Mouse (Mus musculus) liver, postnatal 0 days (tissue): ENCODE measurements around the gene Clasp2. TPM values are rescaled to one million over a fixed set of nuclear protein-coding genes. Genes with fewer than 3 reads are reported as not detected.

Experiments
- ATAC-seq: fragments of 200-750 bp; cut with Nextera tagmentation; 2 replicates; pipeline ENCODE4 v1.8.0; 2017; ENCODE audit warnings: mild to moderate bottlenecking, moderate library complexity
- DNase-seq: peaks from one replicate; pipeline ENCODE4 v3.0.0-alpha.2; 2016
- H3K27ac ChIP-seq: fragments of 300-500 bp; sonication (generic); 2 replicates; pipeline ENCODE4 v1.5.1; 2014; ENCODE audit warnings: antibody characterized with exemption, moderate library complexity, mild to moderate bottlenecking, low read depth
- H3K27me3 ChIP-seq: fragments of 300-500 bp; sonication (generic); 2 replicates; pipeline ENCODE4 v1.6.1; 2014; ENCODE audit warnings: low read length, control low read depth, mixed read lengths; ENCODE audit not compliant: insufficient read depth
- H3K36me3 ChIP-seq: fragments of 300-500 bp; sonication (generic); replicated peaks from 2 replicates; pipeline ENCODE4 v1.6.1; 2014; ENCODE audit warnings: mild to moderate bottlenecking, control low read depth, low read length, moderate library complexity, mixed read lengths; ENCODE audit not compliant: insufficient read depth
- H3K4me1 ChIP-seq: fragments of 300-500 bp; sonication (generic); 2 replicates; pipeline ENCODE4 v1.6.1; 2014; ENCODE audit warnings: antibody characterized with exemption, mild to moderate bottlenecking, control low read depth; ENCODE audit not compliant: insufficient read depth
- H3K4me2 ChIP-seq: fragments of 300-500 bp; sonication (generic); 2 replicates; pipeline ENCODE4 v1.6.1; 2014; ENCODE audit warnings: low read depth, mild to moderate bottlenecking, low read length, moderate library complexity, mixed read lengths
- H3K4me3 ChIP-seq: fragments of 300-500 bp; sonication (generic); 2 replicates; pipeline ENCODE4 v1.5.1; 2014; ENCODE audit warnings: low read depth, low read length
- H3K9ac ChIP-seq: fragments of 300-500 bp; sonication (generic); replicated peaks from 2 replicates; pipeline ENCODE4 v1.6.1; 2014; ENCODE audit warnings: mild to moderate bottlenecking, moderate library complexity
- H3K9me3 ChIP-seq: fragments of 300-500 bp; sonication (generic); 2 replicates; pipeline ENCODE4 v1.6.1; 2016; ENCODE audit warnings: mild to moderate bottlenecking, control low read depth, low read length, mixed read lengths
- CTCF ChIP-seq: sonication (generic); IDR thresholded peaks from 2 replicates; pipeline ENCODE4 v1.5.1; 2016; ENCODE audit warnings: antibody characterized with exemption, low read depth
- EP300 ChIP-seq: IDR thresholded peaks from 2 replicates; pipeline ENCODE4 v1.6.1; 2016; ENCODE audit warnings: antibody characterized with exemption, low read depth, mild to moderate bottlenecking
- WGBS: fragments of 180-500 bp; shearing (Covaris S2); extraction: QIAGEN DNeasy Blood & Tissue Kit; methylation state at CpG from one replicate; pipeline ENCODE4 v1.1.7; 2014; ENCODE audit not compliant: insufficient replicate concordance; 5-methylcytosine and 5-hydroxymethylcytosine counted together
- polyA plus RNA-seq: library from polyadenylated mRNA; unstranded; fragments of >200 nt; fragmentation: Nextera tagmentation; extraction: Ambion mirVana; gene quantifications from 2 replicates; pipeline ENCODE4 v1.2.1, GENCODE M21; 2015

Clasp2 gene
- polyA plus RNA-seq, 1 experiment from 2014 or later, result 4.9 TPM

DNA sequence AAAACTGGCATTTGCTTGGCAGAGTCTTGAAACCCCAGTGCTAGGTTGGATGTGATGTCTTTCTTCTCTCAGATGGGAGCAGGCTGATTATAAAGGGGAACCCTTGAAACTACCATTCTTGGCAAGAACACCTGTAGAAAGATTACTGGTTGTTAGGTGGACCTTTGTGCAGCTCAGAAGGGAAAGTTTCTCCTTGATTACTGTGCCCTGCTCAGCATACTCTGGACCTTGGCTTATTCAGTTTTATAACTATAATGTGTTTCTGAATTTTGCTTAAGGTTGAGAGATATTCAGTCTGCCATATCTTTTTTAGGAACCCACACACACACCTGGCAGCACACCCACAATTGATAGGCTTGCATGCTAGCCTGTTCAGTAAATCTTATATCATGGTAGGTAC lies 222.4 kb downstream of the Clasp2 start:
- Histone ChIP-seq H3K27ac (no peak overlapping the region), H3K9ac (no peak overlapping the region), H3K36me3 (peaks cover 87% of the 10 kb centered on the region), H3K9me3 (no peaks in the 10 kb centered on the region), H3K4me3 (no peak overlapping the region), H3K4me2 (no peak overlapping the region), H3K27me3 (no peaks in the 10 kb centered on the region), H3K4me1 (peaks cover 20% of the 10 kb centered on the region)
- DNase-seq (no peak), ATAC-seq (no peak)
- TF ChIP-seq CTCF (no peak), EP300 (no peak)

DNA sequence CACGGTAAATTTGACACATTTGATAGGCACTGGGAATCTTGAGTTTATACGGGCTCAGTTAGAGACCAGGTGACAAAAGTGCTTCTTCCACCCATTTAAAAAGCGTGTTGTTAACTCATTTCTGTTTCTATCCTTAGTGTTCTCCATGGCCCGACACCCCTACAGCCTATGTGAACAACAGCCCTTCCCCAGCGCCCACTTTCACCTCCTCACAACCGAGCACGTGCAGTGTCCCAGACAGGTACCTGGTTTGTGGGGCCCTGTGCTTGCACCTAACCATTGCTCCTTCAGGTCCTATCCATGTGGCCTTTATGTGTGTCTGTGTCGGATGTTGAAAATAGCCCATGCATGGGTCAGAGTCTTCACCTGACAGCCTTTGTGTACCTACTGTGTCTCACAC lies 223.1 kb downstream of the Clasp2 start:
- Histone ChIP-seq H3K27me3 (no peaks in the 10 kb centered on the region), H3K36me3 (peaks cover 85% of the 10 kb centered on the region), H3K4me3 (no peak overlapping the region), H3K9ac (no peak overlapping the region), H3K9me3 (no peaks in the 10 kb centered on the region), H3K4me1 (peaks cover 22% of the 10 kb centered on the region), H3K27ac (no peak overlapping the region), H3K4me2 (no peak overlapping the region)
- TF ChIP-seq CTCF, result no peak
- DNase-seq (no peak), ATAC-seq (no peak)
- 91% methylated on average over 8 of the region's 8 CpGs for WGBS

DNA sequence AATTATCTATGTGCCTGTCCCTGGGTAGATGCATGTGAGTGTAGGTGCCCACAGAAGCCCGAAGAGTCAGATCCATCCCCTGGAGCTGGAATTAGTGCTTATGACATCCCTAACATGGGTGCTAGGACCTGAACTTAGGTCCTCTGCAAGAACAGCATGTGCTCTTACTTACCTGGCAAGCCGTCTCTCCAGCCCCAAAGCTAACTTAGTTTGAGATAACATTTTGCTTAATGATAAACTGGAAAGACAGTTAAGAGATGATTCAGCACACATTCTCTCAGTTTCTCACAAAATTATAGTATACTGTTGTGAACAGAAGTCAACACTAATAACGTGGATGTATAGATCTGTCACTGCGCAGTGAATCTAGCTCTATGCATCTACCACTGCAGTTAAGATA lies 225.6 kb downstream of the Clasp2 start:
- H3K4me2 ChIP-seq, result no peak overlapping the region

DNA sequence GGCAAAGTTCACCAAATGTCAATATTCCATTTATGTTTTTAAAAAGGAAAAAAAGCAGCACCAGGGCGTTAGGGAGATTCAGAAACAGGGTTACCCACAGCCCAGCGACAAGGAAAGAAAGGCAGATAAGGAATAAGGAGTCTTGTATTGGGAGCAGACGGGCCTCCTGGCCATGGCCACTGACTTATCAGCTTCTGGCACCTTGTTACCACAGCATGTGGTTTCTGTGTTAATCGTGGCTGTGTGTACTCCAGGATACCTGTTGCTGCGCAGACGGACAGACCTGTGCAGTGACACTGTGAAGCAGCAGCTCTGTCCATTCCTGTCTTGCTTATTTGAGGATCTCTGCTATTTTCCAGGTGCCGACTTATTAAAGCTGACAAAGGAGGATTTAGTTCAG lies 227.7 kb downstream of the Clasp2 start:
- peak overlapping the region; percentile 98 for H3K27ac ChIP-seq
- DNase-seq (peak; percentile 83), ATAC-seq (peak; percentile 99)
- H3K36me3 ChIP-seq, result peaks cover 87% of the 10 kb centered on the region
- H3K9me3 ChIP-seq, result no peaks in the 10 kb centered on the region
- peak overlapping the region; percentile 62 for H3K4me2 ChIP-seq
- H3K4me1 ChIP-seq, result peaks cover 22% of the 10 kb centered on the region
- WGBS, result 46% methylated on average over 7 of the region's 7 CpGs
- H3K9ac ChIP-seq, result peak overlapping the region; percentile 56
- TF ChIP-seq EP300, result peak; percentile 99
- TF ChIP-seq CTCF, result no peak
- no peaks in the 10 kb centered on the region for H3K27me3 ChIP-seq
- peak overlapping the region; percentile 55 for H3K4me3 ChIP-seq

More for the DNA sequence above, 225.6 kb downstream of the Clasp2 start:
- ATAC-seq (no peak), DNase-seq (no peak)
- no peak overlapping the region for H3K4me3 ChIP-seq
- no peak for TF ChIP-seq CTCF
- TF ChIP-seq EP300, result no peak
- peaks cover 87% of the 10 kb centered on the region for H3K36me3 ChIP-seq
- 72% methylated on average over 4 of the region's 4 CpGs for WGBS
- no peaks in the 10 kb centered on the region for H3K9me3 ChIP-seq
- H3K9ac ChIP-seq, result no peak overlapping the region; the same call in 1 of the 2 replicates
- H3K27me3 ChIP-seq, result no peaks in the 10 kb centered on the region
- peak overlapping the region; percentile 55; the same call in 1 of the 2 replicates for H3K27ac ChIP-seq
- peaks cover 22% of the 10 kb centered on the region for H3K4me1 ChIP-seq

Other genes starting within 250 kb of the Clasp2 start
- gene Pdcd6ip, start 33.2 kb upstream of the Clasp2 start, polyA plus RNA-seq, result 25.4 and 26.8 TPM in 2 replicates
- 22.6 and 22.8 TPM in 2 replicates for gene Ubp1, start 189.5 kb downstream of the Clasp2 start, polyA plus RNA-seq